Mouse (Mus musculus) liver, adult 2 months (tissue): ENCODE measurements around the gene Lrsam1.

Experiments used
- CTCF ChIP-seq: fragments of 200-500 bp; IDR thresholded peaks from 2 replicates; pipeline ENCODE4 v1.5.1; 2011; ENCODE audit warnings: low read depth, low read length, control low read depth
- POLR2A ChIP-seq: fragments of 200-500 bp; IDR thresholded peaks from 2 replicates; pipeline ENCODE4 v1.6.1; 2011; ENCODE audit warnings: low read length, control low read depth; ENCODE audit not compliant: insufficient read depth; ENCODE audit errors: extremely low read depth

- TF ChIP-seq CTCF (no peak), POLR2A (no peak)
Observed at GRCm38 (mm10) chr2:32904637-32905036, 56.8 kb downstream of the Lrsam1 start.
